Mouse (Mus musculus) mesoderm, embryonic 11.5 days (tissue): ENCODE data around the gene Kat7.

Experiments used
- DNase-seq: peaks from one replicate; pipeline ENCODE4 v3.0.0-alpha.2; 2012; ENCODE audit warnings: low read depth, low spot score

Gene Kat7

DNA sequence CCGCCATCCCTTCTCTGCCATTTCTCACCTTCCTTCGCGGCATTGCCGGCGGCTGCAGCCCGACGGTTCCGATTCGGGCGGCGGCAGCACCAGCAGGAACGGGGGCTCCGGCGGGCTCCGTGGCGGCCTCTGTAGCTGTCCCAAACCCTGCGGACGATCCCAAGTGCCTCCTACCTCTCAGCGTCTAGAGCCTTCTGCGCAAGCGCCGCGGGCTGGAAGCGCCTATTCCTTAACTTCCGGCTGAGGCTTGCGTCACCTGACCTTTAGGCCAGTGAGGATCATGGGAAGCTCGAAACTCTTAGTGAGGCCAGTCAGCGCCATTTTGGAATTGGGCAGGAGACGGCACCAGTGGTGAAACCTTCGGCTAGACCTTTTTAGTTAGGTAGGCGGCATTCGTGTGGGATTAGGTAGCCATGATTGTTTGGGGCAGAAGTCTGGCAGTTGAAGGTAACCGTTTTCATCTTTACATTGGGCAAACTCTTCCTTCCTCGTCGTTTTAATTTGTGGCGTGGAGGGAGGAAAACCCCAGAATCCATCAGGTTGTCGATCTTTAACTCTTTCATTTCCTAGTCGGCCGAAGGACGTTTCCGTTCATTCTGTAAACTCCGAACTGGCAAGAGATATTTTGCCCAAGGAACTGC lies at the start of gene Kat7:
Kat7 (minus strand) TSS at position 240 of the 641 bp plus-strand sequence.
- peak; percentile 98 for DNase-seq

DNA sequence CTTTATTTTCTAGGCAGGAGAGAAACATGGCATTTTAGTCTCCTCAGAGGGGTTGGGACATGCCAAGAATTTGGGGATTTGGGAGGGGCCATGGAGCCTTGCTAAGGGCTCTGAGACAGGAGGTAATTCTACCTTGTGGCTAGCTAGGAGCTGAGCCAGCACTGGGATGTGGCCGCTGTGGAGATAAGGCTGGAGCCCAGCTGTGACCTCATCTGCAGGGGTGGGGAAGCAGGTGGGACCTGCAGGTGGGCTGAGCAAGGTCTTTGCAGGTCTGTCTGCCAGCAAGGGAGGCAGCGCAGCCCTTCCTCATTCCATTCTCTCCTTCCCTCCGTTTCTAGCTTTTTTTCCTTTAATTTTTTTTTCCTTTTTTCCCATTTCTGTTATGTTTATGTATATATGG lies 48.2 kb upstream of the Kat7 start:
- DNase-seq: no peak

DNA sequence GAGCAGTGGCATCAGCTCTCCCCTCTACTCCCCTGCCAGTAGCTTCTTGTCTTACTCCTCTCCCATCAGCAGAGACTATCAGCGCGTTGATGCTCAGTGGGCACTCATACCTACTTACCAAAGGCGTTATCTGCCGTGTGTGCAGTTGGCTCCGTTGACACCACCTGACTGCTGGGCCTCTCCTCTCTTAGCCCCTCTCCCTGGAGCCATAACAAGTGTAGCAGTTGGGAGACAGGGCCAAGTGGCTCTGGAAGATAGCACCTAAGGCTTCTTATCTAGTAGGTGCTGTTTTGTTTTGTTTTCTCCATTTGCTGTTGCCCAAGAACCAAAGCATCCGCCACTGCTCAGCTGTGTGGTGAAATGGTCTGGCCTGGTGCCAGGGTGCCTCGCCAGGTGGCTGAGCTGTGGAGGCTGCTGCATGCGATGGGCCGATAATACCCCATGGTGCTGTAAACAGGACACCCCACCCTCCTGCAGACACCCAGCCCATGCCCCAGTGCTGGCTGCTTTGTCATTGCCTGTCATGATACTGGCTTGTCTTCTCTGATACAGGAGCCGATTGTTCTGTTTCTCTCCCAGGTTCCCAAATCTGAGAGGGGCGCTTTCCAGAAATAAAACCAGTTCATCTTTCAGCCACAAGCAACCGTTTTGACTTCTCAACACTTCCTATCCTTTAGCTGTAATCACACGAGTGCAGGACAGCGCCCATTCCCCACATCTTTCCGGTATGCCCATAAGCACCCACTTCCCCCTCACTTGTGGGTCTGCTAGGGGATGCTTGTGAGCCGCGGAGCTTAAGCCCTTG lies 46.6 kb upstream of the Kat7 start:
- DNase-seq: no peak

DNA sequence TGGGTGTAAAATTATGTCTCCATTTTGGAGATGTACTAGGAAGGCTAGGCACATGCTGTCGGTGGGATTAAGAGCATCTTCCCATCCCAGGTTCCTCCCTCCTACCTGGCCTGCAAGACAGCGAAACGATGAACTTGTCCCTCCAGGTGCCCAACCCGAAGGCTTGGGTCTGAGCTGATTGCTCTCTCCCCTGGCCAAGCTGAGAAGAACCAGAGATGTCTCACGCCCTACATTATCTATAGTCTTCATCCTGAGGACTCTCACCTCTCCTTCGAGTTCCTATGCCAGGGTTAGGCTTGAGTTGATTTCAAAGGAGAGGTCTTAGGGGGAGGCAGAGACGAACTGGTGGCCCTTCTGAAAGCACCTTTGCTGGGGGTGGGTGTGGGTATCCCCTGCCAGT lies 46.0 kb upstream of the Kat7 start:
- DNase-seq: no peak

DNA sequence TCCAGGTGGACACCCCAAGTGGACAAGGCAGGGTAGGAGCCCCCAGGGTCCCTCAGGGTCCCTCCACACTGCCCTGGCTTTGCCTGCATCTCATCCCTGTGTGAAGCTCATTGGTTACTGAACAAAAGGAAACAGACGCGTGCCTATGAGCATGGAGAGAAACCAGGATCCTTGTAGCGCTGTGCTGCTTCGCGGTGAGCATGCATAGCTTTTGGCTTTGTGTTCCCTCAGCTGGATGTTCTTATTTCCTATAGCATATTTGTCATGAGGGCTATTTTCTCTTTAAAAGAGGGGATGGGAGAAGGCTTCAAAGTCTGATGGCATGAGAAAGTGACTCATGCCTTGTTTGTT lies 45.6 kb upstream of the Kat7 start:
- DNase-seq: no peak

DNA sequence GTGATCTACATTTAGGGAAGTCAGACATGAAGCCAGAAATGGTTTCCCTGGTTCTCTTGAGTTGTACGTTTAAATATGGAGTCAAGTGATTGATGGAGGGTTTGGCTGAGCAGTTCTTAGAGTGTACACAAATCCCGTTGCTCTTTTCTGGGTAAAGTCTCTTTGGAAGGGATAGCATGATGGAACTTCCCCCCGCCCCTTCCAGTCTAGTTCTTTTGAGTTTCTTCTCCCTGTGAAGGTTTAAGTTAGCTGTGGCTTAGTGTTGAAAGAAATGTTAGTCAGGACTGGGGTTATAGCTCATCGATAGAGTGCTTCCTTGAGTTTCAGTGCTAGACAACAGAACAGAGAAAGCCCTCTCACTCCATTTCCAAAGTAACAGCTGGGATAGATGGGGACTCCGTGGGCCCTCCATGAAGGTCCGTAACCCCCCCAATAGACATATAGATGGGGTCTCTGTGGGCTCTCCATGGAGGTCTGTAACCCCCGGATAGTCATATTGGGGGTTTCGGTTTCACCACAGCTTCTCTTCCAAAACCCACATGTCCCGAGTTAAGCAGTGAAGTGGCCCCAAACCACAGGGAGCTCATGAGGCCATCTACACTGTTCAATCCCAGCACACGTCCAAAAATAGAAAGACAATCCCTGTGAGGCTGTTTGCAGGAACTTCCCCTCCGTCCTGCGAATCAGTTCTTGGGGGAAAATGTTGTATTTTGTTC lies 45.1 kb upstream of the Kat7 start:
- no peak for DNase-seq

DNA sequence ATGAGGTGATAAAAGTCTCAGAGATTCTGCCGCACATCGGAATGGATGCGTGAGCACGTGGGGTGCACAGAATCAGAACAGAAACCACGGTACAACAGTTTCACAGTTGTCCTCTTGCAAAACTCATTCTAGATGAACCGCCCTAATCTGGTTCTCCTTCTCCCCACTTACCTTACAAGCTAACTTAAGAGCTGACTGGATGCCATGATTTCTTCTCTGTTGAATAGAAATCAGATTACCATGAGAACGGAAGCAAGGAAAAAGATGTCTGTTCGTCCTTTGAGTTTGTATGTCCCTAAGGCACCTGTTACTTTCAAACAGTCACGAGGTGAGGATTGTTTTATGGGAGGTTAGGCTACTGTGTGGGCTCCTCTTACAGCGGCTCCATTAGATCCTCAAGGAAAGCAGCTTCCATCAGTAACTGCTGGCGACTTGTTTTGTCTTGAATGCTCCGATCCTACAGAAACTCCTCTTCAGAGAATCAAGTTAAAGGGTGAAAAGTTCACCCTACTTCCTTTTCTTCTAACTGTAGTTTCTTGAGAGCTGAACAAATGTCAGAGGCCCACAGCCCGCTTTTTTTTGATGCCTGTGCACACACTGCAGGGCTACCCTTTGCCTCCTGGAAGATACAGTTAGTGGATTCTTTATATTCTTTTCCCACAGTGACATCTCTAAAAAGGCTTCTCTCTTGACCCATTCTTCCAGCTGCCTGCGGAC lies 44.3 kb upstream of the Kat7 start:
- DNase-seq: no peak

DNA sequence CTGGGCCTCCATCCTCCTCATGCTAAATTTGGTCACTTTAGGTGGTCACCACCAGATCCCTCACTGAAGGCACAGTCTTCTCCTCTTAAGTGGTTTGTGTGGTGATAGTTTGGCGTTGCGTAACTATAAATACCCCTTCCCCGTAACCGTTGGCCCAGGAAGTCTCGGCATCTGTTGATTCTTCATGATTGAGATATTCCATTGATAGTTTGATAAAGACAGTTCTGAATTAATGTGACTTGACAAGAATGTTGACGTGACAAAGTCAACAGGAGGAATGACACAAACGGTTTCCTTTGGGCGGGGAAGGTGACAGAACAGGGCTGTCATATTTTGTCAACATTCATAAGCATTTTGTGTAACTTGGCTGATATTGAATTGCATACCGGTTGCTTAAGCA lies 43.2 kb upstream of the Kat7 start:
- no peak for DNase-seq

DNA sequence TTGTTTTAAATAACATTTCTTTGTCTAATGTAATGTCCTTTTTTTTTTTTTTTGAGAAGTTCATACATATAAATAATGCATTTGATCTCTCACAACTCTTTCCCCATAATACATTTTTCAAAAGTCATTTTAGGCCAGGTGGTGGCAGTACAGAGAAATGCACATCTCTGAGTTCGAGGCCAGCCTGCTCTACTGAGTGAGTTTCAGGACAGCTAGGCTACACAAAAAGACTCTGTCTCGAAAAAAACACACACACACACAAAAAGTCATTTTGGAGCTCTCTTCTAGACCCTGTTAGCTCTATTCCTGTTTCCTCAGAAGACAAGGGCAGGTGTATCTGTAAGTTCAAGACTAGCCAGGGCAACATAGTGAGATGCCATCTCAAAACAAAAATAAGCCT lies 42.6 kb upstream of the Kat7 start:
- DNase-seq: no peak

DNA sequence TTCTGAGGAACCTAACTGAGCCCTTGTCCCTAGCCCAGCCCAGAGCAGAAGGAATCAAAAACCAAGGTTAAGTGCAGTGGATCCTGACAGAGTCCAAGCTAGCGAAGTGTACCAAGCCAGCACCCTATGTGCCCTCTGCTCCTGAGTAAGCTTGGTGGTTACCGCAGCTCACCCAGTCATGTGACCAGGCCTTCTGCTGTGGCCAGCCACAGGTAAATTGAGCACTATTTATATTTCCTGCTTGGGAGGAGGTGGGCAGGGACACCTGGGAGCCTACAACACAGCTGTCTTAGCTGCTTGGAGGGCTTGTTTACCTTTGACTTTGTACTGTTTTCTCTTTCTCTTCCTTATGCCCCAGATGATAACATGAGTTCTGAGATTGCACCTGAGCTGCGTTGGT lies 40.9 kb upstream of the Kat7 start:
- DNase-seq: no peak

DNA sequence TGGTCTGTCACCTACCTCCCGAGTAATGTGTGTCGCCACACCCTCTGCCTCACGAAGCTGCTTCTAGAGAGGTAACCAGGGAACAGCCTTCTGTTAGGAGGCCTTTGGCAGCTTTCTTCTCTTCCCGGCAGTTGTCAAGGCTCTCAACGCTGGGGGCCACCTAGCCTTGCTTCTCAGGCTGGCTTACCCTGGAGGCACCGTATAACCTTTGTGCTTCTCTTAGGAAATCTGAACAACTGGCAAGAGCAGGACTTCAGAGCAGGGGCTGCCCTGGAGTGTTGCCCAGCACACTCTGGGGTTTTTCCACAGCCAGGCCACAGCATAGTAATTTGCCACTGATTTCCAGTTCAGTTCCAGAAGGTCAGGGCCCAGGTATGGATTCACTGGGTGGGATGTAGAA lies 40.2 kb upstream of the Kat7 start:
- DNase-seq: no peak

DNA sequence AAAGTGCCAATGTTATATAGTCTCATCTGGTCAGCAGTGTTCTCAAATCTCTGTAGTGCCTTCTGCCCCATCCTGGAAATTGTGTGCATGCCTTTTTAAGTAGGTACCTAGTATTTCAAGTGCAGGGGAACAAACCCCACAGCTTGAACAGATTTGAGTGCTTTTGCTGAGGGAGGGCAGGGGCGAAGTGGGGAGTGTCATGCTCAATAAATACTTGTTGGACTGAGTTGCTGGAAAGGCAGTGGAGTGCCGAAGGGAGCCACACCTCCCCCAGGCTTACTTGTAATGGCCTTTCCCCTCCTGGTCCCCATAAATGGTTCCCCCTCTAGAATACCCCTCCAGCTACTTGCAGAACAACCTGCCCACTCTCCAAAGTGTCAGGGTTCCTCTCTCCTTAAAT lies 34.1 kb upstream of the Kat7 start:
- DNase-seq: no peak

DNA sequence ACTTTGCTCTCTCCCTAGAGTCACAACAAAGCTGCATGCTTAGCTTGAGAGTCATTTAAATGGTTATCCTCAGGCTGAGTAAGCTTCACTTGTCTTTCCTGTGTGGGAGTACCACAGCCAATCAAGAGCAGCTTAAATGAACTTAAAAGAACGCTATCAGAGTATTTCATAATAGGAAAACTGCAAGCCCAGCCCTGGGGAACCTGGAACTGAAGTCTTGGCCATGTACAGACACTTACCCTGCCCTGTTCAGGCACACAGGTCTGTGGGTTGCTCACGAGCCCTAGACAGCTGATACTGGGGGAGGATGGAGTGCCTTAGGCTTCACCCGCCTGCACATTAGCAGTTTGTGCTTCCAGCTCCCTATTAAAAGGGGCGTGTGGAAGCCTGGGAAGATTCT lies 33.1 kb upstream of the Kat7 start:
- DNase-seq: no peak

DNA sequence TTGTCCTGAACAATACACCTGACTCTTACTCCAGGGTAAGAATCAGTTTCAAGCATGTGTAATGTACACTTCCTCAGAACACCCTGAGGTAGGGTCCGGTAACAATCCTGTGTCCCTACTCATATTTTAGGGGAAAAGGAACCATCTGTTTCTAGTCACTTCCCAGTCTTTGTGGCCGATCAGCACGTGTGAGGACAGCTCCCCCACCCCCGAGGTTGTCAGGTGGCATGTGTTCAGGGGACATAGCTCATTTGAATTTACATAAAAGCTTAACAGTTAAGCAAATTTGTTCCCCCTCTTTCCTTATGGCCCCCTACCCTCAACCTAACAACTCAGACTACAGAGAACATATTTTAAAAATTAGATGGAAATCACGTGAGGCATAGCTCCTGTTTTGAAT lies 30.6 kb upstream of the Kat7 start:
- DNase-seq: no peak

DNA sequence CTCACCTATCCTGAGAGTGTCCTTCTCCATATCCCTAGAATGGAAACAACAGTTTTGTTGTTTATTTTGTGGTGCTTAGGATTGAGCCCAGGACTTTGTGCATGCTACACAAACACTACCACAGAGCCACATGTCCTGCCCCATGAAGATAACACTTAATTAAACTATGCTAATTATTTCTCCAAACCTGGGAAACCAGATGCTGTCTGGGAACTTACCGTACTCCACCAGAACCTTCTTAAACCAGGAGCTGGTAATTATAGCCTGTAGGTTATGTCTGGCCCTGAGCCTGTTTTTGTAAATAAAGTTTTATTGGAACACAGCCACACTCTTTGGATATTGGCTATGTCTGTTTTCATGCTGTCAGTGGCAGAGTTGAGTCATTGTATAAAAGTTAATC lies 30.2 kb upstream of the Kat7 start:
- no peak for DNase-seq

DNA sequence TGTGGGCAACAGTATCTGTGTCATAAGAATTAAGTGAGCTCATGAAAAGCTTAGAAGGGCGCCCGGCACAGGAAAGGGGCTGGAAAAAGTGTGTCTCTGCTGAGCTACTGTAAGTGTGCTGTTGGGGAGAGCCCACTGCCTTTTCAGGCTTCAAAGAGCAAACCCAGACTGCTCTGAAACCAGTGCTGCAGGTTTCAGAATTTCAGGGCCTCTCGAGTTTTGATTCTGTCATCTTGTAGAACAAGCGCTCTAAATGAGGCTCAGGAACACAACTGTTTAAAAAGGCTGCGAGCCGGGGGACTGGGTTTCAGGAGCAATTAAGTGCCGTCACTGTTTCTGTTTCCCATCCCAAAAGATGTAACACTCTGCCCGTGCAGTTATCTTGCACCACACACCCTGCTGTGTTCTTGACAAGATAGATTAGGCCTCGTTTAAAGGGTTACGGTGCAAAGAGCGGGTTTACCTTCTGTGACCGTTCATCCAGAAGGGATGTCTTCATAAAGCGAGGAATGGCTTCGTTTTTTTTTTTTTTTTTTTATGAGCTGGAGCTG lies 29.5 kb upstream of the Kat7 start:
- peak; percentile 52 for DNase-seq

DNA sequence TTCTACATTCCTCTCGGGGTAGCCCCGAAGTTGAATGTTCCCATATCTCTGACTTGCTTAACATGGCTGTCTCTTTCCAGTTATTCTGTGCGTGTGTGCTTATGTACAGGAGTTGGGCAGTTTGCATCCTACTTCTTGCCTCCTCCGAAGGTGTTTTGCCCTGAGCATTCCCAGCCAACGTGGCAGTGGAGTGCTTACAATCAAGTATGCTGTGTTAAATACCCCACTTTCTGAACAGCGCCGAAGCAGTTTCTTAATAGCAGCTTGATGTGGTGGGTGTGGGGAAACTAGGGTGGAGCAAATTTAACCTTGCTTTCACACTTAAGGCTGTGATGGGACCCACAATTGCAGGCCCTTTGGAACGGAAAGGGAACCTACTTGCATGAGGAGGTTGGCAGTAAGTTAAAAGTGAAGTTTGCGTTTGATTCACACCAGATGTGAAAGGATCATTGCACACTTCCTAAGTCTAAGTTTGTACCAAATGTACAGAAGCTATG lies 27.8 kb upstream of the Kat7 start:
- no peak for DNase-seq

DNA sequence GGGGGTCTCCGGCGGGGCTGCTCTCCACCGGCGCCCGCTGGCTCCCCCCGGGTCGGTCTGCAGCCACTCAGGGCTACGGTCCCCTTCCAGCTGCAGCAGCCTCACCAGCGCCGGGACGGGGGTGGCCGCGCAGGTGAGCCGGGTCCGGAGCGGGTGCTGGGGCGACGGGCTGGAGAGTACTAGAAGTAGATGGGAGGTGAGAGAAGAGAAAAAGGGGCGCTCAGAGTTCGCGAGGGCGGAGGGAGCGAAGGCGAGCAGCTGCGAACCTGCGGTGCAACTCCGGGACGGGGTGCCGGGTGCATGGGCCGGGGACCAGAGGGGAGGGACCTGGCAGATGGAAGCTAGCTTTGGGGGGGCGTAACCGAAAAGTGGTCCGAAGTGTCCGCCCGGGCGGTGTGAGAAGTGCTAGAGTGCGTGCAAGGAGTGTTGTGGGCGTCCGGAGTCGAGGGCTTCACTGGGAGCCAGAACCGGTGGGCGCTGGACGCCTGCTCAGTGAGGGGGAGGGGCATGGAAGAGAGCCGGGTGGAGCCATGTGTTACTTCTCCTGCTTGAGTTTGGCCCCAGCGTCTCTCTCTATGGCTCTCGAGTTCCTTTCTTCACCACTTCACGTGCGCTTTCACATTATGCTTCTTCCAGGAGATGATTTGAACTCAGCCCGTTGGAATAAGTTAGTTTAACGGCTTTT lies 27.2 kb upstream of the Kat7 start:
- peak; percentile 75 for DNase-seq

DNA sequence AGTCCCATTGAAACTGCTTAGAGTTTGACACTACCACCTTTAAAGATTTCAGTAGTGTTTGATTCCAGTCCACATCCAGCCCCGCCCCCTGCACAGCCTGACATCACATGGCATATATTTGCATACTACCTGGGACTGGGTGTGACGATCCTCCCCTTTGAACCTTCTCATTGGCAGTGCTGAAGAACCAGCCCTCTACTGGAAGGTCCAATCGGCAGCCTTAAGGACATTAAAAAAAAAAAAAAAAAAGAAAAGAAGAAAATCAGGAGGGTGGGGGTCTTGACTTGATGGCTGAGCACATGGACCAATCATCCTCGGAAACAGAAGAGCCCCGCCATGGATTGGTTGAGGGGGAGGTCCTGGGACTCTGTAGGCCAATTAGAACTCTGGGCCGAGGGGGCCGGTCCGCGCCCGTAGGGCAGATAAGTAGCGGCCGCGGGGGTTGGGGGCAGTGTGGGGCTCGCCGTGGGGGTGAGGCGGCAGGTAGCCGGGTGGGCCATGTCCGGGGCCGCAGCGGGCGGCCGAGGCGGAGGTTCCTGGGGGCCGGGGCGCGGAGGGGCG lies 26.6 kb upstream of the Kat7 start, which contains the start of gene Fam117a:
Fam117a (plus strand) TSS at position 451 of the 561 bp plus-strand sequence.
- DNase-seq: peak; percentile 93

DNA sequence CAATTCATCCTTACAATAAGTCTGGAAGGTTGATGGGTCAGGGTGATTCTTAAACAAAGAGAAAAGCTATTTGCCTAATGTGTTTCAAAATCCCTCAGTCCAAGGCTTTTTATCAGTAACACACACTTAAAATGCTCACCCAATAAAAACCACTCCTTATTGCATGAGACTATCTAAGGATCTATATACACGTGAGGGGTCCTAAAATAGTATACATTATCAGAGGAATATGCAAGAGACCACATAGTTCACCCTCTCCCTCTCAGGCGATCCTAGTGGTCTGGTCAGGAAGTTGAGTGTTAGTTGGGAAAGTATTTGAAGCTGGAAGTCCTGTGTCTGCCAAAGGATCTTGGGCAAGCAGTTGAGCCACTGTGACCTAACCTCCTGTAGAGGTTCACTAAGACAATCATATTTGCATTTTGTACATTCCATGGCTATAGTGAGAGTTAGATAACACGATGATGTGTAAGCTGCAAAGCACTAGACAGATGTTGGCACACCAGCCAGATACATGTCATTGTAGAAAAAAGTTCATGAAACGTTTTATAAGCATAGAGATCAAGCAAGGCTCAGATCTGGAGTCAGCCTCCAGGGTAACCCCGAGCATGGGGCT lies 24.5 kb upstream of the Kat7 start:
- no peak for DNase-seq
